Mouse (Mus musculus) CH12.LX (cell line): ENCODE data around the gene Trp53i13.
A peak's percentile ranks its signal among the peaks of the same experiment; 100 is the strongest.

Experiments
- CTCF ChIP-seq, 2 experiments: IDR thresholded peaks in 1 of 2; conservative IDR thresholded peaks in 1 of 2; 2 replicates each; pipeline ENCODE4 v1.5.1; 2011 to 2012; ENCODE audit warnings: low read depth in 2 of 2, low read length in 2 of 2, improper control_type of control experiment in 1 of 2, inconsistent platforms in 1 of 2, mild to moderate bottlenecking in 1 of 2, moderate library complexity in 1 of 2
- MAZ ChIP-seq: IDR thresholded peaks from 2 replicates; pipeline ENCODE4 v1.6.1; 2012; ENCODE audit warnings: low read depth, mild to moderate bottlenecking, inconsistent platforms, low read length, improper control_type of control experiment, moderate library complexity
- NRF1 ChIP-seq: IDR thresholded peaks from 2 replicates; pipeline ENCODE4 v1.6.1; 2014; ENCODE audit warnings: low read depth, mild to moderate bottlenecking, inconsistent platforms, low read length, improper control_type of control experiment, moderate library complexity
- POLR2A ChIP-seq: IDR thresholded peaks from 2 replicates; pipeline ENCODE4 v1.6.1; 2011; ENCODE audit warnings: low read depth, mild to moderate bottlenecking, improper control_type of control experiment, low read length
- USF1 ChIP-seq: IDR thresholded peaks from 2 replicates; pipeline ENCODE4 v1.6.1; 2014; ENCODE audit warnings: low read depth, mild to moderate bottlenecking, inconsistent platforms, low read length, improper control_type of control experiment

DNA sequence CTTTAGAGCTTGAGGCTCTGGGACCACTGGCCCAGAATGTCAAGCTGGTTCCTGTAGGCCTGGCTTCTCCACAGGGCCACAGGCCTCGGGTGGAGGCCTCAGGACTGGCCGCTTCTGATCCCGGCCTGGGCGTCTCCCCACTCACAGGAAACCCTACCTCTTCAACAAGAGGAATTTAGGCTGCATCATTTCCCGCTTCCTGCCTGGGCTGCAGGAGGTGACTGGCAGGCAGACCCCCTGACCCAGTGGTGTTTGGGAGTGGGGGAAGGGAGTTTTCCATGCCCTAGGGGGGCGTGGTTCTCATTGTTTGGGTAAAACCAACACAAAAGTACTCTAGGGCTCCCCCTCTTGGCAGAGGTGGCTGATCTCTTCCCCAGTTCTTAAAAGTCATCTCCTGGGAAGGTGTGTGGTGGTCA, 18.4 kb downstream of the Trp53i13 start:
- TF ChIP-seq POLR2A (no peak), CTCF (conservative IDR thresholded peaks at IDR 0.05 in 1 of 2, IDR thresholded peaks at IDR 0.05 in 1 of 2; ENCODE audit: low read depth in 2 of 2, low read length in 2 of 2) (peak; percentile 63 to 84), NRF1 (no peak), USF1 (no peak), MAZ (peak; percentile 44; the same call in 1 of the 2 replicates)
